Mouse (Mus musculus) liver, embryonic 14.5 days (tissue): ENCODE measurements around the gene Erlin1.

Experiments used
- CTCF ChIP-seq: IDR thresholded peaks from 2 replicates; pipeline ENCODE4 v1.5.1; 2016; ENCODE audit warnings: antibody characterized with exemption, low read depth, control low read depth
- EP300 ChIP-seq: IDR thresholded peaks from 2 replicates; pipeline ENCODE4 v1.6.1; 2016; ENCODE audit warnings: antibody characterized with exemption, low read depth

DNA sequence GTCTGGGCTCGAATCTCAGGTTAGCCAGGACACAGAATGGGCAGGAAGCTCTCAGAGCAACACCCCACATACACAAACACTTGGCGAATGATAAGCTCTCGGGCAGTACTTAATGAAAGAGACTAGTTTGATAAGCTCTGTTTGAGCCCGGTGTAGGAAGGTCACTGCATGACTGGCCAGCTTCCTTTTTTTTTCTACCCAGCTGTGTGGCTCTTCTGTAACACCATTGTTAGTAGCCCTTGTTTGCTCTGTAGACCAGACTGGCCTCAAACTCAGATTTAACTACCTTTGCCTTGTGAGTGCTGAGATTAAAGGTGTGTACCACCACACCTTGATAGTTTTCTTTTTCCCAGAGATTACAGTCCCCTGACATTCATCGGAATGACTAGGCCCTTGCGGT, 55.7 kb downstream of the Erlin1 start:
- TF ChIP-seq CTCF: no peak
- no peak for TF ChIP-seq EP300
